Mouse (Mus musculus): ENCODE results near the gene T2. TPM values are rescaled to one million over a fixed set of nuclear protein-coding genes. Genes with fewer than 3 reads are reported as not detected.
A peak's percentile ranks its signal among the peaks of the same experiment; 100 is the strongest.

The T2 gene
- polyA plus RNA-seq, 1 experiment from 2014 or later: 0.51 TPM

- H3K4me2 ChIP-seq (replicated peaks): no peak overlapping the region
- ATAC-seq (replicated peaks): no peak
- H3K4me3 ChIP-seq: no peak overlapping the region
- WGBS: 5% methylated on average over 4 of the region's 4 CpGs
- no peaks in the 10 kb centered on the region for H3K36me3 ChIP-seq
- H3K27ac ChIP-seq (replicated peaks): no peak overlapping the region
- H3K9me3 ChIP-seq: no peaks in the 10 kb centered on the region
- no peak overlapping the region for H3K9ac ChIP-seq (replicated peaks)
- H3K4me1 ChIP-seq: peaks cover 4% of the 10 kb centered on the region; the same call in 1 of the 2 replicates
- no peaks in the 10 kb centered on the region for H3K27me3 ChIP-seq
Observed at GRCm38 (mm10) chr17:8461568-8461967, 105.8 kb downstream of the T2 start.

- Histone ChIP-seq H3K27me3 (no peaks in the 10 kb centered on the region; the same call in 1 of the 2 replicates), H3K4me1 (no peaks in the 10 kb centered on the region), H3K36me3 (no peaks in the 10 kb centered on the region), H3K4me2 (replicated peaks) (no peak overlapping the region), H3K9ac (replicated peaks) (no peak overlapping the region), H3K27ac (replicated peaks) (no peak overlapping the region), H3K4me3 (no peak overlapping the region), H3K9me3 (no peaks in the 10 kb centered on the region)
- WGBS: 26% methylated on average over 9 of the region's 9 CpGs
- ATAC-seq (replicated peaks): peak; percentile 86
Observed at GRCm38 (mm10) chr17:8463482-8464128, 107.8 kb downstream of the T2 start.

- Histone ChIP-seq H3K4me3 (no peak overlapping the region), H3K9ac (replicated peaks) (no peak overlapping the region), H3K4me2 (replicated peaks) (no peak overlapping the region), H3K27me3 (no peaks in the 10 kb centered on the region; the same call in 1 of the 2 replicates), H3K4me1 (no peaks in the 10 kb centered on the region), H3K36me3 (no peaks in the 10 kb centered on the region), H3K9me3 (no peaks in the 10 kb centered on the region), H3K27ac (replicated peaks) (no peak overlapping the region)
- WGBS: 84% methylated on average over 3 of the region's 3 CpGs
- no peak for ATAC-seq (replicated peaks)
Observed at GRCm38 (mm10) chr17:8467771-8468170, 112.0 kb downstream of the T2 start.

GRCm38 (mm10) chr17:8468716-8469344 is 113.0 kb downstream of the T2 start:
- H3K27me3 ChIP-seq: no peaks in the 10 kb centered on the region; the same call in 1 of the 2 replicates
- H3K9me3 ChIP-seq: no peaks in the 10 kb centered on the region
- WGBS: 16% methylated on average over 19 of the region's 19 CpGs
- ATAC-seq (replicated peaks): peak; percentile 87
- H3K4me2 ChIP-seq (replicated peaks): no peak overlapping the region
- no peaks in the 10 kb centered on the region for H3K36me3 ChIP-seq
- H3K4me3 ChIP-seq: no peak overlapping the region
- no peaks in the 10 kb centered on the region for H3K4me1 ChIP-seq
- no peak overlapping the region for H3K9ac ChIP-seq (replicated peaks)
- no peak overlapping the region for H3K27ac ChIP-seq (replicated peaks)

Other genes starting within 250 kb of the T2 start
- gene Gm49673, start 208.2 kb upstream of the T2 start, polyA plus RNA-seq (2015; fragmentation: Nextera tagmentation; extraction: Ambion mirVana): 0.14 and 0.48 TPM in 2 replicates
- 12.0 and 12.1 TPM in 2 replicates for gene Rnaset2a, start 207.9 kb upstream of the T2 start, polyA plus RNA-seq (2015; fragmentation: Nextera tagmentation; extraction: Ambion mirVana)
- 23.6 and 27.2 TPM in 2 replicates for gene Fgfr1op, start 190.5 kb upstream of the T2 start, polyA plus RNA-seq (2015; fragmentation: Nextera tagmentation; extraction: Ambion mirVana)
- gene Ccr6, start 119.9 kb upstream of the T2 start, polyA plus RNA-seq (2015; fragmentation: Nextera tagmentation; extraction: Ambion mirVana): not detected in 2 replicates
- gene Mpc1, start 73.1 kb upstream of the T2 start, polyA plus RNA-seq (2015; fragmentation: Nextera tagmentation; extraction: Ambion mirVana): 303 and 312 TPM in 2 replicates
- 148 and 157 TPM in 2 replicates for gene Sft2d1, start 44.9 kb upstream of the T2 start, polyA plus RNA-seq (2015; fragmentation: Nextera tagmentation; extraction: Ambion mirVana)
- gene Prr18, start 18.5 kb upstream of the T2 start, polyA plus RNA-seq (2015; fragmentation: Nextera tagmentation; extraction: Ambion mirVana): 11.5 and 12.8 TPM in 2 replicates
- 0.46 and 0.54 TPM in 2 replicates for gene T, start 78.4 kb downstream of the T2 start, polyA plus RNA-seq (2015; fragmentation: Nextera tagmentation; extraction: Ambion mirVana)
- 21.5 and 21.9 TPM in 2 replicates for gene Pde10a, start 169.4 kb downstream of the T2 start, polyA plus RNA-seq (2015; fragmentation: Nextera tagmentation; extraction: Ambion mirVana)
- not detected in 2 replicates for gene Gm17087, start 211.0 kb downstream of the T2 start, polyA plus RNA-seq (2015; fragmentation: Nextera tagmentation; extraction: Ambion mirVana)

All from forebrain, embryonic 15.5 days (tissue).